Mouse (Mus musculus): ENCODE measurements around the gene Map2k3.

The Map2k3 gene

GRCm38 (mm10) chr11:60927264-60927663 is 4.6 kb upstream of the Map2k3 start:
- peak; percentile 78 to 91 for DNase-seq (ENCODE audit: low spot score in 2 of 2)

- DNase-seq (ENCODE audit: low spot score in 2 of 2): no peak
Measured at GRCm38 (mm10) chr11:60930724-60931281, 1.0 kb upstream of the Map2k3 start.

GRCm38 (mm10) chr11:60931282-60931868 is 458 bp upstream of the Map2k3 start:
- no peak for DNase-seq (ENCODE audit: low spot score in 2 of 2)

- DNase-seq (ENCODE audit: low spot score in 2 of 2): no peak
Measured at GRCm38 (mm10) chr11:60932503-60933020, 729 bp downstream of the Map2k3 start.

- no peak for DNase-seq (ENCODE audit: low spot score in 2 of 2)
Measured at GRCm38 (mm10) chr11:60933178-60933930, 1.5 kb downstream of the Map2k3 start.

GRCm38 (mm10) chr11:60934795-60935194 is 3.0 kb downstream of the Map2k3 start:
- no peak for DNase-seq (ENCODE audit: low spot score in 2 of 2)

- DNase-seq (ENCODE audit: low spot score in 2 of 2): peak; percentile 56 to 68
Measured at GRCm38 (mm10) chr11:60935326-60935974, 3.6 kb downstream of the Map2k3 start.

- no peak for DNase-seq (ENCODE audit: low spot score in 2 of 2)
Measured at GRCm38 (mm10) chr11:60935975-60936373, 4.1 kb downstream of the Map2k3 start.

GRCm38 (mm10) chr11:60937611-60938010 is 5.8 kb downstream of the Map2k3 start:
- DNase-seq (ENCODE audit: low spot score in 2 of 2): no peak

- DNase-seq (ENCODE audit: low spot score in 2 of 2): no peak
Measured at GRCm38 (mm10) chr11:60939487-60939886, 7.7 kb downstream of the Map2k3 start.

GRCm38 (mm10) chr11:60940501-60940900 is 8.7 kb downstream of the Map2k3 start:
- no peak for DNase-seq (ENCODE audit: low spot score in 2 of 2)

GRCm38 (mm10) chr11:60941370-60941769 is 9.5 kb downstream of the Map2k3 start:
- DNase-seq (ENCODE audit: low spot score in 2 of 2): no peak

GRCm38 (mm10) chr11:60942263-60943015 is 10.6 kb downstream of the Map2k3 start:
- no peak for DNase-seq (ENCODE audit: low spot score in 2 of 2)

- no peak for DNase-seq (ENCODE audit: low spot score in 2 of 2)
Measured at GRCm38 (mm10) chr11:60945003-60945402, 13.2 kb downstream of the Map2k3 start.

- no peak for DNase-seq (ENCODE audit: low spot score in 2 of 2)
Measured at GRCm38 (mm10) chr11:60951896-60952295, 20.1 kb downstream of the Map2k3 start.

GRCm38 (mm10) chr11:60952362-60952761 is 20.5 kb downstream of the Map2k3 start:
- no peak for DNase-seq (ENCODE audit: low spot score in 2 of 2)

- DNase-seq (ENCODE audit: low spot score in 2 of 2): no peak
Measured at GRCm38 (mm10) chr11:60952986-60953385, 21.2 kb downstream of the Map2k3 start.

GRCm38 (mm10) chr11:60953803-60954202 is 22.0 kb downstream of the Map2k3 start:
- DNase-seq (ENCODE audit: low spot score in 2 of 2): peak; percentile 62 to 77

- no peak for DNase-seq (ENCODE audit: low spot score in 2 of 2)
Measured at GRCm38 (mm10) chr11:60954255-60955104, 22.6 kb downstream of the Map2k3 start.

GRCm38 (mm10) chr11:60955621-60956383 is 24.0 kb downstream of the Map2k3 start:
- DNase-seq (ENCODE audit: low spot score in 2 of 2): no peak

Data from spleen, postnatal 14 days (tissue).